Mouse (Mus musculus) spleen, adult 12 weeks (tissue): Measurements from ENCODE around the gene Pacrg.

Source experiments
- DNase-seq: peaks from one replicate; pipeline ENCODE4 v3.0.0; 2022; ENCODE audit warnings: low spot score

Pacrg gene

GRCm38 (mm10) chr17:10370660-10371130, 469.4 kb downstream of the Pacrg start:
- DNase-seq = no peak

DNA sequence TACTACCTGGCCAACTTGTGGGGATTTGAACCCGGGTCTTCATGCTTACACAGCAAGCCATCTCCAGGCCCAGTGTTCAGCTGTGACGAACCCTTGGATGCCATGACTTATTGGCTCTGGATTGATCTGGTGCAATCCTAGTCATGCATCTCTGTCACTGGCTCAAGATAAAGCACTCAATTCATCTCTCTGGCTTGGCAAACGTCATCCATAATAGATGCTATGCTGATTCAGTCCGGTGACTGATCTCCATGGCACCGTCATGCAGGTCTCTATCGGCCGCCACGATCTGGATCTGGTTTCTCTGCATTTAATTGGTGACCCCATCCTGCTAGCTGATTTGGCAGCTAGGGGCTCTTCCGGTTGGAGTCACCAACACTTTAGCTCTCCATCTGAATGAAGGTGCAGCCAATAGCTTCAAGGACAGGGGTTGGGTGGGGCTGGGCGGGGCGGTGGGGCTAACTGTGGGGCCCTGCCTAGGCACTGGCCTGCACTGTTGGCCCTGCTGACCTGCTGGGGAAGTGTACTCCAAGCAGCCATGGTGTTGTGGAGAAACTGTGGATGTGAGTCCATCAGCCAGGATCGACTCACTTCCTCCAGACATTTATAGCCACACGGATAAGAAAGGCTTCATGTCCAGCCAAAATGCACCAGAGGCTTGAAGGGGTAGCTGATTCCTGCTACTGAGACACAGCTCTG, 470.0 kb downstream of the Pacrg start:
- DNase-seq = no peak

DNA sequence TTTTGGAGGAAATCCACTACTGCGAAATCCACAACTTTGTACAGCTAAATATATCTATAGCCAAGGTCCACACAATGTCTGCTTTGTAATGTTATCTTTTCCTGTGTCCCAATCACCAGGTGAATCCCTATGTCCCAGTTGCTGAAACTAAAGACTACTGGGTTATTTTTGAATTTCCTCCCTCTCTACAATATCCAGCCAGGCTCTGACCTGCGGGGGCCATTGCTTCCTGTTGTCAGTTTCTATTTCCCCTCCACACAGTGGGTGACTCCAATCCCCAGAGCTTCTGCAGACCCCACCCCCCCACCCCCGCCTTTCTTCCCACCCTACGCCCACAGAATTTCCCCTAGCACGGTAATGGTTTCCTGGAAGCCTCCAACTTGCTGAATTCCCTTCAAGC, 473.1 kb downstream of the Pacrg start:
- DNase-seq = no peak

- DNase-seq = no peak
These were observed 473.5 kb downstream of the Pacrg start for GRCm38 (mm10) chr17:10366577-10366976.

GRCm38 (mm10) chr17:10365501-10366482, 474.3 kb downstream of the Pacrg start:
- DNase-seq = no peak

- DNase-seq = no peak
These were observed 477.0 kb downstream of the Pacrg start for GRCm38 (mm10) chr17:10363151-10363550.

- no peak for DNase-seq
These were observed 478.2 kb downstream of the Pacrg start for GRCm38 (mm10) chr17:10361882-10362291.

DNA sequence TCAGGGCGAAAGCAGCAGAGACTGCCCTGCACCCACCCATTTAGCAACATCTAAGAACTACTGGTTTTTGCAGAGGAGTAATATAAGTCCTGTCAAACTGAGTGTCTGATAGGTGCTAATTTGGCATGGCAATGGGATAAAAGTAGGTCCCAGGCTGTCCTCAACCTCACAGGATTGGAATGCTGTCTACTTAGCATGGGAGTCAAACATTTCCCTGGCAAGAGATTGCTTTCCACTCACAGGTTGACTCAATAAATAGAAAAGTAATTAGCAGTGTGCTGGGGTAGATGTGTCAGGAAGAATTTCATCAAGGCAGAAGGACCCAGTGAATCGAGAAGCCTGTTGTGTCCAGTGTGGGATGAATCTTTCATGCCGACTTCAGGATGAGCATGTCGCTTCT, 479.4 kb downstream of the Pacrg start:
- DNase-seq = no peak

DNA sequence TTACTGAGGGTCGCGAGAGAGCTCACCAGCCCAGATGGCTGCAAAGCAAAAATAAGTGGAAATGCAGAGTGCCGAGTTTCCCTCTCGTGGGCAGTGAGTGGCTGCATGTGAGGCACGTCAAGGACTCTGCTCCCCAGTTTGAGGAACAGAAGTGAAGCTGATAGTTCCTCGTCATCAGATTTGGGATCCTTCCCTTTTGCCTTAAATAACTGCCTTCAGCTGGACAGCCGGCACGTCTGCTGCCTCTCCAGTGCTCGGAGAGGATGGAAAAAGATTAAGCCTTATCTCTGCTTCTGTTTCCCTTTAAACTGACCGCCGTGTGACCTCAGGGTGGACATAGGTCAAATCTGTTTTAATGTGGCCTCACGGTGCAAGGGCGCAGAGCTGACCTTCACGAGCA, 480.6 kb downstream of the Pacrg start:
- DNase-seq = no peak

DNA sequence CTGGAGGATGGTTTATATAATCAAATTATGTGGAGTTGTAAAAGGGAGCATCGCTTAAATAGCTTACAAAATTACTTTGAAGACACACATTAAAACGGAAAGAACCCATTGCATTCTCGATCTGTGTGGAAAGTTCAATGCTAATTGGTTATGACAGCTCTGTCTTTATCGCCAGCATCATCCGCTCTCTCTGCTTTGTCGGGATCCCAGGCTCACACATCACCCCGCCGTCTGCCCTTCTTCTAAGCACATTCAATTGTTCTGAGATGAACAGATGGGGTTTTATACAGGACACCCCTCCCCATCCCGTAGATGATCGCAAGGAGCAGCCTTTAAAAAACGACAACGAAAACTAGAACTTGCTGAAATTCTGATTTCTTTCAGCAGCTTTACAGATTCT, 482.8 kb downstream of the Pacrg start:
- no peak for DNase-seq

DNA sequence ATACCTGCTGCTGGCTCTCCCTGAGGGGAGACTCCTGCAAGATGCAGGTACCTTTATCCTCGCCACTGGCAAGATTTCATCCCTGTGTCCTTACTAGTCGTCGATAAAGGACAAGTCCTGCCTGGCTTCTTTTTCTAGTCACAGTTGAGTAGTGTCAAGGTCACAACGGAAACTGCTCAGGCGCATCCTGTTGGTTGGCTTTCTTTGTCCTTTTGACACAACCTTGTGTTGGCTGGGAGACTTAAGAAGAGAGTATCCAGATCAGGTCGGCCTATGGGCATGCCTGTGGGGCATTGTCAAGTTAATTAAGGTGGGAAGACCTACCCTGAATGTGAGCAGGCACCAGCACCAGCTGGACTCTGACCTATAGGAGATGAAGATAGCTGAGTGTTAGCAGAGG, 483.8 kb downstream of the Pacrg start:
- no peak for DNase-seq

GRCm38 (mm10) chr17:10355746-10356145, 484.4 kb downstream of the Pacrg start:
- no peak for DNase-seq
